Mouse (Mus musculus) ZHBTc4 (cell line): Measurements from ENCODE around the gene Tmem200b.

ENCODE experiments used
- DNase-seq: peaks from one replicate; pipeline ENCODE4 v3.0.0-alpha.2; 2011; ENCODE audit warnings: low read depth, low spot score

Tmem200b gene

GRCm38 (mm10) chr4:131910237-131910994 lies 11.2 kb upstream of the Tmem200b start:
- DNase-seq = no peak

GRCm38 (mm10) chr4:131911521-131911920 lies 10.1 kb upstream of the Tmem200b start:
- DNase-seq = no peak

GRCm38 (mm10) chr4:131913526-131913925 lies 8.0 kb upstream of the Tmem200b start:
- no peak for DNase-seq

GRCm38 (mm10) chr4:131914046-131914643 lies 7.4 kb upstream of the Tmem200b start:
- no peak for DNase-seq

GRCm38 (mm10) chr4:131914891-131915469 lies 6.6 kb upstream of the Tmem200b start:
- DNase-seq = peak; percentile 35

- DNase-seq = no peak
Observed at GRCm38 (mm10) chr4:131915821-131916328, 5.7 kb upstream of the Tmem200b start.

- DNase-seq = peak; percentile 85
Observed at GRCm38 (mm10) chr4:131916425-131916824, 5.1 kb upstream of the Tmem200b start.

GRCm38 (mm10) chr4:131917010-131917555 lies 4.5 kb upstream of the Tmem200b start:
- no peak for DNase-seq

GRCm38 (mm10) chr4:131918026-131918533 lies 3.5 kb upstream of the Tmem200b start:
- no peak for DNase-seq

- peak; percentile 84 for DNase-seq
Observed at GRCm38 (mm10) chr4:131918711-131919500, 2.7 kb upstream of the Tmem200b start.

GRCm38 (mm10) chr4:131919506-131920140 lies 1.9 kb upstream of the Tmem200b start:
- no peak for DNase-seq

- peak; percentile 74 for DNase-seq
Observed at GRCm38 (mm10) chr4:131920141-131920594, 1.4 kb upstream of the Tmem200b start.

- peak; percentile 71 for DNase-seq
Observed at GRCm38 (mm10) chr4:131920595-131921351, 798 bp upstream of the Tmem200b start.

- DNase-seq = no peak
Observed at GRCm38 (mm10) chr4:131922404-131922803, 833 bp downstream of the Tmem200b start.

GRCm38 (mm10) chr4:131924096-131924810 lies 2.7 kb downstream of the Tmem200b start:
- no peak for DNase-seq

- no peak for DNase-seq
Observed at GRCm38 (mm10) chr4:131929146-131929545, 7.6 kb downstream of the Tmem200b start.

- DNase-seq = no peak
Observed at GRCm38 (mm10) chr4:131939459-131939858, 17.9 kb downstream of the Tmem200b start.

- DNase-seq = no peak
Observed at GRCm38 (mm10) chr4:131940846-131941245, 19.3 kb downstream of the Tmem200b start.

GRCm38 (mm10) chr4:131947848-131948247 lies 26.3 kb downstream of the Tmem200b start:
- DNase-seq = peak; percentile 14
